Mouse (Mus musculus): ENCODE results near the gene Deaf1.
"Not testable (repeated sequence)": the region's sequence is repeated elsewhere in the genome, so short reads cannot be mapped to it uniquely, and the experiment has no call there.

Gene Deaf1

GRCm38 (mm10) chr7:141264041-141264700 lies 63.3 kb downstream of the Deaf1 start:
- DNase-seq (ENCODE audit: low read depth, low spot score) = no peak

GRCm38 (mm10) chr7:141263640-141264039 lies 63.9 kb downstream of the Deaf1 start:
- DNase-seq (ENCODE audit: low read depth, low spot score) = no peak

- no peak for DNase-seq (ENCODE audit: low read depth, low spot score)
These were observed 66.0 kb downstream of the Deaf1 start for GRCm38 (mm10) chr7:141261480-141261879.

GRCm38 (mm10) chr7:141256159-141256558 lies 71.3 kb downstream of the Deaf1 start:
- no peak for DNase-seq (ENCODE audit: low read depth, low spot score)

GRCm38 (mm10) chr7:141250486-141250885 lies 77.0 kb downstream of the Deaf1 start:
- DNase-seq (ENCODE audit: low read depth, low spot score) = not testable (repeated sequence)
